Mouse (Mus musculus): ENCODE results near the gene Dync1h1.
"Not testable (repeated sequence)": the region's sequence is repeated elsewhere in the genome, so short reads cannot be mapped to it uniquely, and the experiment has no call there.

Gene Dync1h1

GRCm38 (mm10) chr12:110608460-110609152 lies 7.4 kb downstream of the Dync1h1 start:
- DNase-seq = peak; percentile 51

- no peak for DNase-seq
Measured at GRCm38 (mm10) chr12:110609153-110609497, 7.9 kb downstream of the Dync1h1 start.

GRCm38 (mm10) chr12:110610713-110611112 lies 9.5 kb downstream of the Dync1h1 start:
- DNase-seq = no peak

- no peak for DNase-seq
Measured at GRCm38 (mm10) chr12:110630056-110630455, 28.8 kb downstream of the Dync1h1 start.

- DNase-seq = no peak
Measured at GRCm38 (mm10) chr12:110636293-110636692, 35.0 kb downstream of the Dync1h1 start.

GRCm38 (mm10) chr12:110637507-110638114 lies 36.4 kb downstream of the Dync1h1 start:
- no peak for DNase-seq

- DNase-seq = peak; percentile 21
Measured at GRCm38 (mm10) chr12:110650241-110650641, 49.0 kb downstream of the Dync1h1 start.

- no peak for DNase-seq
Measured at GRCm38 (mm10) chr12:110651464-110651863, 50.2 kb downstream of the Dync1h1 start.

GRCm38 (mm10) chr12:110661746-110662145 lies 60.5 kb downstream of the Dync1h1 start:
- DNase-seq = no peak

- no peak for DNase-seq
Measured at GRCm38 (mm10) chr12:110667466-110668077, 66.3 kb downstream of the Dync1h1 start.

- no peak for DNase-seq
Measured at GRCm38 (mm10) chr12:110674243-110674642, 73.0 kb downstream of the Dync1h1 start.

- DNase-seq = no peak
Measured at GRCm38 (mm10) chr12:110681191-110681590, 79.9 kb downstream of the Dync1h1 start.

- DNase-seq = no peak
Measured at GRCm38 (mm10) chr12:110681878-110682277, 80.6 kb downstream of the Dync1h1 start.

GRCm38 (mm10) chr12:110682561-110683299 lies 81.5 kb downstream of the Dync1h1 start, which contains the start of gene 1700001K19Rik:
TSS of gene 1700001K19Rik (minus strand) at chr12:110682619.
- no peak for DNase-seq

- DNase-seq = no peak
Measured at GRCm38 (mm10) chr12:110683580-110683979, 82.3 kb downstream of the Dync1h1 start.

GRCm38 (mm10) chr12:110687894-110688734 lies 86.9 kb downstream of the Dync1h1 start:
- DNase-seq = peak; percentile 40

- DNase-seq = not testable (repeated sequence)
Measured at GRCm38 (mm10) chr12:110688921-110689320, 87.7 kb downstream of the Dync1h1 start.

GRCm38 (mm10) chr12:110689919-110690643 lies 88.8 kb downstream of the Dync1h1 start:
- no peak for DNase-seq

GRCm38 (mm10) chr12:110693378-110693777 lies 92.1 kb downstream of the Dync1h1 start:
- not testable (repeated sequence) for DNase-seq

- DNase-seq = peak; percentile 72
Measured at GRCm38 (mm10) chr12:110695676-110696171, 94.5 kb downstream of the Dync1h1 start.

GRCm38 (mm10) chr12:110696173-110696974 lies 95.1 kb downstream of the Dync1h1 start:
- peak; percentile 97 for DNase-seq
